Mouse (Mus musculus) forebrain, embryonic 10.5 days (tissue): Measurements from ENCODE around the gene Slc16a6. TPM values are rescaled to one million over a fixed set of nuclear protein-coding genes. Genes with fewer than 3 reads are reported as not detected.

Experiments used
- DNase-seq: peaks from one replicate; pipeline ENCODE4 v3.0.0-alpha.2; 2017; ENCODE audit warnings: low spot score; ENCODE audit errors: extremely low spot score
- H3K27ac ChIP-seq: fragments of 300-500 bp; sonication (generic); 2 replicates; pipeline ENCODE4 v1.5.1; 2016; ENCODE audit warnings: mild to moderate bottlenecking
- H3K27me3 ChIP-seq: fragments of 300-500 bp; sonication (generic); 2 replicates; pipeline ENCODE4 v1.6.1; 2016; ENCODE audit warnings: mild to moderate bottlenecking; ENCODE audit not compliant: poor library complexity, severe bottlenecking
- H3K36me3 ChIP-seq: fragments of 300-500 bp; sonication (generic); replicated peaks from 2 replicates; pipeline ENCODE4 v1.6.1; 2016; ENCODE audit warnings: mild to moderate bottlenecking, moderate library complexity
- H3K4me1 ChIP-seq: fragments of 300-500 bp; sonication (generic); 2 replicates; pipeline ENCODE4 v1.6.1; 2016
- H3K4me3 ChIP-seq: fragments of 300-500 bp; sonication (generic); 2 replicates; pipeline ENCODE4 v1.5.1; 2016; ENCODE audit warnings: mild to moderate bottlenecking, moderate library complexity
- H3K9me3 ChIP-seq: fragments of 300-500 bp; sonication (generic); 2 replicates; pipeline ENCODE4 v1.6.1; 2016; ENCODE audit warnings: mild to moderate bottlenecking, moderate library complexity
- WGBS: fragments of 180-500 bp; shearing (Covaris S2); methylation state at CpG from one replicate; pipeline ENCODE4 v1.1.7; 2016; 5-methylcytosine and 5-hydroxymethylcytosine counted together
- polyA plus RNA-seq: library from polyadenylated mRNA; unstranded; fragments of >200 nt; fragmentation: Nextera tagmentation; extraction: Ambion mirVana; gene quantifications from 2 replicates; pipeline ENCODE4 v1.2.1, GENCODE M21; 2016

The Slc16a6 gene
- polyA plus RNA-seq, 1 experiment from 2014 or later: 6.8 TPM

- Histone ChIP-seq H3K36me3 (no peaks in the 10 kb centered on the region), H3K4me3 (no peak overlapping the region), H3K27ac (peak overlapping the region; percentile 85), H3K9me3 (no peaks in the 10 kb centered on the region), H3K4me1 (peaks cover 64% of the 10 kb centered on the region), H3K27me3 (peaks cover 13% of the 10 kb centered on the region; the same call in 1 of the 2 replicates)
- DNase-seq: no peak
- 61% methylated on average over 16 of the region's 16 CpGs for WGBS
These were observed 4.4 kb upstream of the Slc16a6 start for GRCm38 (mm10) chr11:109477606-109478380.

- no peak for DNase-seq
- no peaks in the 10 kb centered on the region for H3K9me3 ChIP-seq
- H3K27me3 ChIP-seq: peaks cover 13% of the 10 kb centered on the region; the same call in 1 of the 2 replicates
- H3K4me1 ChIP-seq: peaks cover 73% of the 10 kb centered on the region
- 41% methylated on average over 6 of the region's 6 CpGs for WGBS
- peak overlapping the region; percentile 16; the same call in 1 of the 2 replicates for H3K4me3 ChIP-seq
- H3K36me3 ChIP-seq: no peaks in the 10 kb centered on the region
- H3K27ac ChIP-seq: peak overlapping the region; percentile 85
These were observed 3.3 kb upstream of the Slc16a6 start for GRCm38 (mm10) chr11:109476653-109477052.

GRCm38 (mm10) chr11:109476241-109476640, 2.8 kb upstream of the Slc16a6 start:
- DNase-seq: peak; percentile 45
- Histone ChIP-seq H3K27ac (peak overlapping the region; percentile 85), H3K9me3 (no peaks in the 10 kb centered on the region)

GRCm38 (mm10) chr11:109475717-109476116, 2.3 kb upstream of the Slc16a6 start:
- Histone ChIP-seq H3K27me3 (peaks cover 13% of the 10 kb centered on the region; the same call in 1 of the 2 replicates), H3K9me3 (no peaks in the 10 kb centered on the region), H3K36me3 (no peaks in the 10 kb centered on the region), H3K27ac (peak overlapping the region; percentile 85), H3K4me1 (peaks cover 81% of the 10 kb centered on the region), H3K4me3 (peak overlapping the region; percentile 16; the same call in 1 of the 2 replicates)
- no peak for DNase-seq
- 67% methylated on average over 4 of the region's 4 CpGs for WGBS

More at GRCm38 (mm10) chr11:109476241-109476640, 2.8 kb upstream of the Slc16a6 start:
- no peaks in the 10 kb centered on the region for H3K36me3 ChIP-seq
- H3K4me3 ChIP-seq: peak overlapping the region; percentile 16; the same call in 1 of the 2 replicates
- peaks cover 77% of the 10 kb centered on the region for H3K4me1 ChIP-seq
- 19% methylated on average over 2 of the region's 2 CpGs for WGBS
- peaks cover 13% of the 10 kb centered on the region; the same call in 1 of the 2 replicates for H3K27me3 ChIP-seq

GRCm38 (mm10) chr11:109474836-109475235, 1.4 kb upstream of the Slc16a6 start:
- H3K4me1 ChIP-seq: peaks cover 79% of the 10 kb centered on the region
- no peaks in the 10 kb centered on the region for H3K36me3 ChIP-seq
- H3K27ac ChIP-seq: peak overlapping the region; percentile 40; the same call in 1 of the 2 replicates
- H3K4me3 ChIP-seq: 0 out of 2 replicates have a peak overlapping the region, but pooled peaks have one; percentile 86
- H3K9me3 ChIP-seq: no peaks in the 10 kb centered on the region
- DNase-seq: no peak
- H3K27me3 ChIP-seq: peaks cover 19% of the 10 kb centered on the region; the same call in 1 of the 2 replicates
- 78% methylated on average over 13 of the region's 13 CpGs for WGBS

GRCm38 (mm10) chr11:109474086-109474742, 816 bp upstream of the Slc16a6 start:
- Histone ChIP-seq H3K9me3 (no peaks in the 10 kb centered on the region), H3K4me1 (peaks cover 77% of the 10 kb centered on the region), H3K36me3 (no peaks in the 10 kb centered on the region), H3K4me3 (peak overlapping the region; percentile 86), H3K27ac (peak overlapping the region; percentile 100), H3K27me3 (peaks cover 19% of the 10 kb centered on the region; the same call in 1 of the 2 replicates)
- no peak for DNase-seq
- 11% methylated on average over 14 of the region's 14 CpGs for WGBS

GRCm38 (mm10) chr11:109472821-109473170, 602 bp downstream of the Slc16a6 start:
- under 1% methylated on average over 13 of the region's 13 CpGs for WGBS

GRCm38 (mm10) chr11:109472171-109472691, 1.2 kb downstream of the Slc16a6 start:
- Histone ChIP-seq H3K4me1 (peaks cover 65% of the 10 kb centered on the region), H3K27me3 (peaks cover 19% of the 10 kb centered on the region; the same call in 1 of the 2 replicates), H3K27ac (peak overlapping the region; percentile 100), H3K36me3 (no peaks in the 10 kb centered on the region), H3K9me3 (no peaks in the 10 kb centered on the region), H3K4me3 (peak overlapping the region; percentile 86)
- under 1% methylated on average over 33 of the region's 33 CpGs for WGBS
- DNase-seq: peak; percentile 66

More at GRCm38 (mm10) chr11:109472821-109473170, 602 bp downstream of the Slc16a6 start:
- Histone ChIP-seq H3K9me3 (no peaks in the 10 kb centered on the region), H3K36me3 (no peaks in the 10 kb centered on the region), H3K4me1 (peaks cover 71% of the 10 kb centered on the region), H3K27ac (peak overlapping the region; percentile 100), H3K27me3 (peaks cover 19% of the 10 kb centered on the region; the same call in 1 of the 2 replicates), H3K4me3 (peak overlapping the region; percentile 86)
- no peak for DNase-seq

- Histone ChIP-seq H3K4me1 (peaks cover 55% of the 10 kb centered on the region), H3K9me3 (no peaks in the 10 kb centered on the region), H3K27me3 (peaks cover 15% of the 10 kb centered on the region; the same call in 1 of the 2 replicates), H3K4me3 (peak overlapping the region; percentile 86), H3K36me3 (0 out of 2 replicates have a peak, but pooled peaks cover 5% of the 10 kb centered on the region), H3K27ac (no peak overlapping the region)
- DNase-seq: no peak
- WGBS: 33% methylated on average over 15 of the region's 15 CpGs
These were observed 2.2 kb downstream of the Slc16a6 start for GRCm38 (mm10) chr11:109470921-109471861.

GRCm38 (mm10) chr11:109470170-109470569, 3.2 kb downstream of the Slc16a6 start:
- H3K9me3 ChIP-seq: no peaks in the 10 kb centered on the region
- H3K27me3 ChIP-seq: peaks cover 6% of the 10 kb centered on the region; the same call in 1 of the 2 replicates
- DNase-seq: no peak
- H3K27ac ChIP-seq: no peak overlapping the region
- peaks cover 44% of the 10 kb centered on the region for H3K4me1 ChIP-seq
- peaks cover 7% of the 10 kb centered on the region; the same call in 1 of the 2 replicates for H3K36me3 ChIP-seq
- no peak overlapping the region for H3K4me3 ChIP-seq
- WGBS: 76% methylated on average over 9 of the region's 9 CpGs

GRCm38 (mm10) chr11:109468133-109468532, 5.3 kb downstream of the Slc16a6 start:
- 91% methylated on average over 5 of the region's 5 CpGs for WGBS
- H3K4me3 ChIP-seq: no peak overlapping the region

More at GRCm38 (mm10) chr11:109468133-109468532, 5.3 kb downstream of the Slc16a6 start:
- H3K27me3 ChIP-seq: peaks cover 5% of the 10 kb centered on the region; the same call in 1 of the 2 replicates
- no peak for DNase-seq
- H3K4me1 ChIP-seq: peaks cover 29% of the 10 kb centered on the region
- no peaks in the 10 kb centered on the region for H3K9me3 ChIP-seq
- peaks cover 11% of the 10 kb centered on the region for H3K36me3 ChIP-seq
- no peak overlapping the region for H3K27ac ChIP-seq
